ENCODE assay signal across 18 mouse cellular contexts in genomic region chr8:111622104-111622503, GRCm38 (mm10). TPM values are rescaled to one million over a fixed set of nuclear protein-coding genes. Genes with fewer than 3 reads are reported as not detected.
DNase-seq lines count a peak whose midpoint lies in the region; ATAC-seq and TF ChIP-seq lines count a peak whose summit lies in the region.
"Had no signal": no experiment of that assay in that cellular context is flagged by ENCODE, and none has a peak within 500 bp of the region (broad histone marks: within the 10 kb centered on the region; RNA-seq: fewer than 3 reads in every experiment).

No protein-coding gene starts in this region.

- H3K27me3 ChIP-seq in hindbrain, embryonic 12.5 days: no peaks in the 10 kb centered on the region
- H3K27me3 ChIP-seq in hindbrain, postnatal 0 days (ENCODE audit: insufficient read depth, low read length): no peaks in the 10 kb centered on the region
- H3K27me3 ChIP-seq in stomach, embryonic 16.5 days (ENCODE audit: control insufficient read depth, insufficient read depth, low read length): no peaks in the 10 kb centered on the region
- no peaks in the 10 kb centered on the region for H3K27me3 ChIP-seq in stomach, postnatal 0 days (ENCODE audit: control insufficient read depth, insufficient read depth, low read length)
- H3K27me3 ChIP-seq: embryonic facial prominence, embryonic 15.5 days; heart, embryonic 15.5 days; midbrain, embryonic 12.5 days had no signal

- no peak for DNase-seq in hindbrain, postnatal 0 days (ENCODE audit: low spot score)
- no peak for DNase-seq in stomach, postnatal 0 days (ENCODE audit: low spot score)
- DNase-seq in frontal cortex, postnatal 14 days (ENCODE audit: low spot score in 2 of 2): no peak
- no peak for DNase-seq in urinary bladder, adult 2 months (ENCODE audit: low spot score)
- DNase-seq: adrenal gland, adult 2 months; embryo, embryonic 11 days; heart, adult 18-20 months; kidney, adult 18-20 months; right cerebral cortex, adult 18-20 months had no signal

- H3K4me1 ChIP-seq in hindbrain, embryonic 12.5 days: peaks cover 9% of the 10 kb centered on the region
- no peaks in the 10 kb centered on the region for H3K4me1 ChIP-seq in hindbrain, postnatal 0 days (ENCODE audit: insufficient read depth, low read length)
- H3K4me1 ChIP-seq in stomach, embryonic 16.5 days (ENCODE audit: control insufficient read depth, insufficient read depth, low read length): peaks cover 13% of the 10 kb centered on the region; the same call in 1 of the 2 replicates
- H3K4me1 ChIP-seq in stomach, postnatal 0 days (replicated peaks; ENCODE audit: control insufficient read depth, insufficient read depth): no peaks in the 10 kb centered on the region
- peaks cover 85% of the 10 kb centered on the region for H3K4me1 ChIP-seq in bone marrow macrophage, adult 2 months (ENCODE audit: control insufficient read depth, insufficient read depth, low read length)
- H3K4me1 ChIP-seq: midbrain, embryonic 12.5 days had no signal

- no peak for TF ChIP-seq EP300 in stomach, postnatal 0 days (optimal IDR thresholded peaks at IDR 0.05)

- H3K4me3 ChIP-seq in hindbrain, embryonic 12.5 days: no peak overlapping the region
- no peak overlapping the region for H3K4me3 ChIP-seq in hindbrain, postnatal 0 days (ENCODE audit: low read length)
- no peak overlapping the region for H3K4me3 ChIP-seq in stomach, embryonic 16.5 days (replicated peaks; ENCODE audit: low read length)
- H3K4me3 ChIP-seq in stomach, postnatal 0 days (ENCODE audit: low read depth, low read length): no peak overlapping the region
- no peak overlapping the region for H3K4me3 ChIP-seq in bone marrow macrophage, adult 2 months (ENCODE audit: insufficient read depth, low read length)
- H3K4me3 ChIP-seq: embryonic facial prominence, embryonic 15.5 days; heart, embryonic 15.5 days; midbrain, embryonic 12.5 days had no signal

- TF ChIP-seq CTCF in hindbrain, postnatal 0 days (IDR thresholded peaks at IDR 0.05; ENCODE audit: low read depth): no peak
- no peak for TF ChIP-seq CTCF in stomach, postnatal 0 days (IDR thresholded peaks at IDR 0.05; ENCODE audit: low read depth)
- no peak for TF ChIP-seq CTCF in bone marrow macrophage, adult 2 months (IDR thresholded peaks at IDR 0.05; ENCODE audit: low read depth, low read length)

- 65% methylated on average over 3 of the region's 3 CpGs for WGBS in hindbrain, embryonic 12.5 days
- 64% methylated on average over 3 of the region's 3 CpGs for WGBS in hindbrain, postnatal 0 days
- 72% methylated on average over 3 of the region's 3 CpGs for WGBS in stomach, embryonic 16.5 days
- 82% methylated on average over 3 of the region's 3 CpGs for WGBS in stomach, postnatal 0 days

- H3K4me2 ChIP-seq in hindbrain, embryonic 12.5 days (replicated peaks): no peak overlapping the region
- H3K4me2 ChIP-seq in hindbrain, postnatal 0 days (ENCODE audit: low read depth, low read length): no peak overlapping the region
- no peak overlapping the region for H3K4me2 ChIP-seq in stomach, embryonic 16.5 days (ENCODE audit: low read depth, low read length)
- no peak overlapping the region for H3K4me2 ChIP-seq in stomach, postnatal 0 days (replicated peaks; ENCODE audit: low read depth)
- H3K4me2 ChIP-seq: embryonic facial prominence, embryonic 15.5 days; heart, embryonic 15.5 days; midbrain, embryonic 12.5 days had no signal

- ATAC-seq in hindbrain, embryonic 12.5 days (ENCODE audit: low FRiP score): no peak
- no peak for ATAC-seq in hindbrain, postnatal 0 days
- no peak for ATAC-seq in stomach, embryonic 16.5 days (ENCODE audit: insufficient read depth, low FRiP score)
- ATAC-seq in stomach, postnatal 0 days (ENCODE audit: low FRiP score, low TSS enrichment): no peak

- H3K9ac ChIP-seq in hindbrain, embryonic 12.5 days: no peak overlapping the region
- H3K9ac ChIP-seq in hindbrain, postnatal 0 days (replicated peaks; ENCODE audit: low read length): no peak overlapping the region
- H3K9ac ChIP-seq in stomach, embryonic 16.5 days (ENCODE audit: low read length): 0 out of 2 replicates have a peak overlapping the region, but pooled peaks have one; percentile 15
- H3K9ac ChIP-seq in stomach, postnatal 0 days (ENCODE audit: low read length): no peak overlapping the region
- H3K9ac ChIP-seq: embryonic facial prominence, embryonic 15.5 days; heart, embryonic 15.5 days; liver, embryonic 14.5 days; midbrain, embryonic 12.5 days had no signal

- TF ChIP-seq POLR2A in bone marrow macrophage, adult 2 months (IDR thresholded peaks at IDR 0.05; ENCODE audit: borderline replicate concordance, low read depth, low read length): no peak

- no peaks in the 10 kb centered on the region for H3K9me3 ChIP-seq in hindbrain, embryonic 12.5 days (replicated peaks)
- H3K9me3 ChIP-seq in hindbrain, postnatal 0 days (ENCODE audit: low read length): no peaks in the 10 kb centered on the region
- H3K9me3 ChIP-seq in stomach, embryonic 16.5 days (replicated peaks; ENCODE audit: control insufficient read depth, low read length): no peaks in the 10 kb centered on the region
- H3K9me3 ChIP-seq in stomach, postnatal 0 days (ENCODE audit: control insufficient read depth, low read length): no peaks in the 10 kb centered on the region
- H3K9me3 ChIP-seq: embryonic facial prominence, embryonic 15.5 days; heart, embryonic 15.5 days; midbrain, embryonic 12.5 days had no signal

- H3K27ac ChIP-seq in hindbrain, embryonic 12.5 days: peak overlapping the region; percentile 7
- H3K27ac ChIP-seq in hindbrain, postnatal 0 days: no peak overlapping the region
- no peak overlapping the region for H3K27ac ChIP-seq in stomach, embryonic 16.5 days (ENCODE audit: low read length)
- H3K27ac ChIP-seq in stomach, postnatal 0 days (replicated peaks): no peak overlapping the region
- 0 out of 2 replicates have a peak overlapping the region, but pooled peaks have one; percentile 10 for H3K27ac ChIP-seq in bone marrow macrophage, adult 2 months (ENCODE audit: insufficient read depth, low read depth, low read length)
- H3K27ac ChIP-seq: embryonic facial prominence, embryonic 15.5 days; heart, embryonic 15.5 days; kidney, postnatal 0 days; liver, embryonic 14.5 days; macrophage had no signal

- H3K36me3 ChIP-seq in hindbrain, embryonic 12.5 days: peaks cover 39% of the 10 kb centered on the region
- H3K36me3 ChIP-seq in hindbrain, postnatal 0 days (ENCODE audit: insufficient read depth, low read length): no peaks in the 10 kb centered on the region
- no peaks in the 10 kb centered on the region for H3K36me3 ChIP-seq in stomach, embryonic 16.5 days (ENCODE audit: control insufficient read depth, insufficient read depth, low read length)
- H3K36me3 ChIP-seq in stomach, postnatal 0 days (ENCODE audit: control insufficient read depth, insufficient read depth, low read length): peaks cover 5% of the 10 kb centered on the region; the same call in 1 of the 2 replicates

RNA-seq across cellular contexts. Expression of gene Ldhd, which starts 8.1 kb away (rescaled TPM):
- 0.29 and 0.50 TPM in 2 replicates for polyA plus RNA-seq in hindbrain, embryonic 12.5 days (2016; fragmentation: Nextera tagmentation; extraction: Ambion mirVana)
- total RNA-seq in hindbrain, postnatal 0 days (2014; rRNA removed): 2.9 and 3.6 TPM in 2 replicates
- 2.2 and 2.8 TPM in 2 replicates for polyA plus RNA-seq in hindbrain, postnatal 0 days (2015; fragmentation: Nextera tagmentation; extraction: Ambion mirVana)
- 2.9 and 3.4 TPM in 2 replicates for polyA plus RNA-seq in stomach, embryonic 16.5 days (2015; fragmentation: Nextera tagmentation; extraction: Ambion mirVana)
- polyA plus RNA-seq in stomach, postnatal 0 days (2015; fragmentation: Nextera tagmentation; extraction: Ambion mirVana): 5.3 and 5.6 TPM in 2 replicates
- polyA plus RNA-seq in bone marrow macrophage, adult 2 months (2012; ENCODE audit: insufficient read depth, insufficient read length, missing spikeins): 0.24 and 0.43 TPM in 2 replicates
- polyA plus RNA-seq in urinary bladder, adult 2 months (2012; rRNA removed): 15.3 and 20.2 TPM in 2 replicates

RNA-seq across cellular contexts. Expression of gene Zfp1, which starts 21.1 kb away (rescaled TPM):
- polyA plus RNA-seq in hindbrain, embryonic 12.5 days (2016; fragmentation: Nextera tagmentation; extraction: Ambion mirVana): 24.8 and 26.2 TPM in 2 replicates
- total RNA-seq in hindbrain, postnatal 0 days (2014; rRNA removed): 15.0 and 15.5 TPM in 2 replicates
- polyA plus RNA-seq in hindbrain, postnatal 0 days (2015; fragmentation: Nextera tagmentation; extraction: Ambion mirVana): 21.0 and 21.2 TPM in 2 replicates
- 19.3 TPM in 2 replicates for polyA plus RNA-seq in stomach, embryonic 16.5 days (2015; fragmentation: Nextera tagmentation; extraction: Ambion mirVana)
- 10.5 and 10.9 TPM in 2 replicates for polyA plus RNA-seq in stomach, postnatal 0 days (2015; fragmentation: Nextera tagmentation; extraction: Ambion mirVana)
- 7.0 and 8.4 TPM in 2 replicates for polyA plus RNA-seq in bone marrow macrophage, adult 2 months (2012; ENCODE audit: insufficient read depth, insufficient read length, missing spikeins)
- 14.5 and 15.6 TPM in 2 replicates for polyA plus RNA-seq in urinary bladder, adult 2 months (2012; rRNA removed)

Comparison
In these comparisons a context has a peak if more than half of its experiments do, and no peak if none do; other contexts are left out.
1. H3K27ac ChIP-seq: peak in hindbrain, embryonic 12.5 days (single experiment) and bone marrow macrophage, adult 2 months (single experiment); none in hindbrain, postnatal 0 days (single experiment), stomach, embryonic 16.5 days (single experiment) and stomach, postnatal 0 days (single experiment).